Mouse (Mus musculus) olfactory bulb, adult 2 months (tissue): ENCODE results near the gene Phgdh. TPM values are rescaled to one million over a fixed set of nuclear protein-coding genes. Genes with fewer than 3 reads are reported as not detected.
A peak's percentile ranks its signal among the peaks of the same experiment; 100 is the strongest.

Source experiments
- H3K27ac ChIP-seq: fragments of 200-500 bp; 2 replicates; pipeline ENCODE4 v1.5.1; 2012; ENCODE audit warnings: low read depth, low read length; ENCODE audit not compliant: insufficient read depth
- H3K4me1 ChIP-seq: fragments of 200-500 bp; 2 replicates; pipeline ENCODE4 v1.6.1; 2012; ENCODE audit warnings: low read length; ENCODE audit not compliant: control insufficient read depth, insufficient read depth
- H3K4me3 ChIP-seq: fragments of 200-500 bp; 2 replicates; pipeline ENCODE4 v1.5.1; 2012; ENCODE audit warnings: mild to moderate bottlenecking, low read depth, low read length, moderate library complexity; ENCODE audit not compliant: insufficient read depth
- CTCF ChIP-seq: fragments of 200-500 bp; IDR thresholded peaks from 2 replicates; pipeline ENCODE4 v1.5.1; 2012; ENCODE audit warnings: low read depth, mild to moderate bottlenecking, low read length, moderate library complexity; ENCODE audit not compliant: insufficient read depth
- POLR2A ChIP-seq: fragments of 200-500 bp; IDR thresholded peaks from 2 replicates; pipeline ENCODE4 v1.6.1; 2012; ENCODE audit warnings: mild to moderate bottlenecking, low read depth, low read length, moderate library complexity; ENCODE audit not compliant: insufficient read depth
- WGBS: fragments of 180-500 bp; shearing (Covaris S2); methylation state at CpG from one replicate; pipeline ENCODE4 v1.1.7; 2018; 5-methylcytosine and 5-hydroxymethylcytosine counted together
- polyA plus RNA-seq: library from polyadenylated mRNA; stranded (reverse); fragments of >200 nt; gene quantifications from 2 replicates; pipeline ENCODE4 v1.2.4, GENCODE M21; 2012; ENCODE audit warnings: low replicate concordance; ENCODE audit not compliant: missing spikeins, insufficient read depth, insufficient read length

Phgdh gene
- polyA plus RNA-seq, 1 experiment, result not detected

GRCm38 (mm10) chr3:98282422-98282821, 57.4 kb downstream of the Phgdh start:
- Histone ChIP-seq H3K27ac (no peak overlapping the region), H3K4me1 (0 out of 2 replicates have a peak, but pooled peaks cover 3% of the 10 kb centered on the region), H3K4me3 (no peak overlapping the region)
- WGBS, result 93% methylated on average over 8 of the region's 8 CpGs
- no peak for TF ChIP-seq POLR2A
- no peak for TF ChIP-seq CTCF

GRCm38 (mm10) chr3:98280933-98281678, 58.7 kb downstream of the Phgdh start:
- no peak overlapping the region for H3K4me3 ChIP-seq
- WGBS, result 32% methylated on average over 12 of the region's 12 CpGs
- no peak overlapping the region for H3K27ac ChIP-seq
- 0 out of 2 replicates have a peak, but pooled peaks cover 3% of the 10 kb centered on the region for H3K4me1 ChIP-seq
- TF ChIP-seq CTCF (peak; percentile 68; the same call in 1 of the 2 replicates), POLR2A (no peak)

GRCm38 (mm10) chr3:98280204-98280932, 59.4 kb downstream of the Phgdh start, which contains the start of gene Hmgcs2:
Gene Hmgcs2, plus strand, starts transcription at chr3:98280435.
- TF ChIP-seq POLR2A (no peak), CTCF (no peak)
- no peak within 1 kb of the TSS; the same call in 1 of the 2 replicates for H3K27ac ChIP-seq
- 51% methylated on average over 14 of the region's 14 CpGs for WGBS
- H3K4me3 ChIP-seq, result peak within 1 kb of the TSS; percentile 23
- 0 out of 2 replicates have a peak, but pooled peaks cover 3% of the 10 kb centered on the region for H3K4me1 ChIP-seq

- no peak overlapping the region for H3K27ac ChIP-seq
- no peak for TF ChIP-seq CTCF
- H3K4me3 ChIP-seq, result no peak overlapping the region
- 66% methylated on average over 4 of the region's 4 CpGs for WGBS
- H3K4me1 ChIP-seq, result 0 out of 2 replicates have a peak, but pooled peaks cover 3% of the 10 kb centered on the region
Measured at GRCm38 (mm10) chr3:98279682-98280081, 60.1 kb downstream of the Phgdh start.

- no peak for TF ChIP-seq POLR2A
- no peak for TF ChIP-seq CTCF
- 54% methylated on average over 11 of the region's 11 CpGs for WGBS
Measured at GRCm38 (mm10) chr3:98273623-98274398, 66.0 kb downstream of the Phgdh start.

GRCm38 (mm10) chr3:98267249-98267651, 72.5 kb downstream of the Phgdh start:
- Histone ChIP-seq H3K4me3 (no peak overlapping the region), H3K4me1 (peaks cover 6% of the 10 kb centered on the region), H3K27ac (peak overlapping the region; percentile 45)
- WGBS, result 14% methylated on average over 6 of the region's 6 CpGs
- no peak for TF ChIP-seq POLR2A
- no peak for TF ChIP-seq CTCF

More at GRCm38 (mm10) chr3:98273623-98274398, 66.0 kb downstream of the Phgdh start:
- Histone ChIP-seq H3K27ac (no peak overlapping the region), H3K4me3 (no peak overlapping the region), H3K4me1 (no peaks in the 10 kb centered on the region)

Other genes with a start within 250 kb of the Phgdh start
- not detected in 2 replicates for gene Adam30, start 179.4 kb downstream of the Phgdh start, polyA plus RNA-seq
- gene Reg4, start 117.8 kb downstream of the Phgdh start, polyA plus RNA-seq, result not detected in 2 replicates
- not detected in 2 replicates for gene Hmgcs2, start 59.6 kb downstream of the Phgdh start, polyA plus RNA-seq
- gene Zfp697, start 42.5 kb upstream of the Phgdh start, polyA plus RNA-seq, result not detected in 2 replicates
- not detected in 2 replicates for gene Gm4450, start 117.1 kb upstream of the Phgdh start, polyA plus RNA-seq
- not detected in 2 replicates for gene Hsd3b4, start 170.5 kb upstream of the Phgdh start, polyA plus RNA-seq
- not detected in 2 replicates for gene Gm10681, start 248.8 kb upstream of the Phgdh start, polyA plus RNA-seq